In genomic region chr9:45719997-45720396, GRCm38 (mm10) we compare ENCODE assay signal across 24 mouse cellular contexts.
"Had no signal": no experiment of that assay in that cellular context is flagged by ENCODE, and none has a peak within 500 bp of the region (broad histone marks: within the 10 kb centered on the region; RNA-seq: fewer than 3 reads in every experiment).

No protein-coding gene starts in this region.

- H3K4me1 ChIP-seq: heart, embryonic 10.5 days; heart, embryonic 12.5 days; hindbrain, embryonic 10.5 days; hindbrain, embryonic 15.5 days; intestine, embryonic 15.5 days; limb, embryonic 13.5 days; limb, embryonic 15.5 days had no signal

- ATAC-seq: forebrain, embryonic 16.5 days; inflammation-experienced regulatory T-cells, adult 6 months; intestine, embryonic 15.5 days; intestine, postnatal 0 days had no signal

- H3K36me3 ChIP-seq: heart, embryonic 10.5 days; heart, embryonic 12.5 days; hindbrain, embryonic 10.5 days; intestine, embryonic 15.5 days; limb, embryonic 13.5 days; limb, embryonic 15.5 days had no signal

- H3K27ac ChIP-seq: gastrocnemius, adult 2 months; heart, embryonic 10.5 days; hindbrain, embryonic 10.5 days; hindbrain, embryonic 15.5 days; intestine, embryonic 15.5 days; layer of hippocampus, adult 2 months; limb, embryonic 13.5 days; limb, embryonic 15.5 days had no signal

- DNase-seq: gastrocnemius, adult 2 months; gastrocnemius, postnatal 10 days; gastrocnemius, postnatal 25 days; heart, adult 18-20 months; heart, postnatal 10 days; heart, postnatal 4 days; kidney, adult 18-20 months; kidney, adult 8-10 months; kidney, postnatal 10 days; kidney, postnatal 25 days; kidney, postnatal 4 days; layer of hippocampus, postnatal 36 days; left cerebral cortex, postnatal 4 days had no signal

- H3K4me3 ChIP-seq: gastrocnemius, adult 2 months; heart, embryonic 10.5 days; heart, embryonic 12.5 days; hindbrain, embryonic 10.5 days; hindbrain, embryonic 15.5 days; intestine, embryonic 15.5 days; layer of hippocampus, adult 2 months; limb, embryonic 13.5 days; limb, embryonic 15.5 days had no signal

- H3K27me3 ChIP-seq: heart, embryonic 12.5 days; hindbrain, embryonic 15.5 days; intestine, embryonic 15.5 days; limb, embryonic 15.5 days had no signal

- H3K9me3 ChIP-seq: heart, embryonic 10.5 days; heart, embryonic 12.5 days; hindbrain, embryonic 10.5 days; hindbrain, embryonic 15.5 days; intestine, embryonic 15.5 days; limb, embryonic 13.5 days; limb, embryonic 15.5 days had no signal

- H3K4me2 ChIP-seq: heart, embryonic 12.5 days; hindbrain, embryonic 15.5 days; intestine, embryonic 15.5 days; limb, embryonic 13.5 days; limb, embryonic 15.5 days had no signal

- H3K9ac ChIP-seq: heart, embryonic 12.5 days; hindbrain, embryonic 15.5 days; intestine, embryonic 15.5 days; limb, embryonic 13.5 days; limb, embryonic 15.5 days had no signal
